Comparison of ENCODE assay signal across 33 mouse cellular contexts in the genomic region with DNA sequence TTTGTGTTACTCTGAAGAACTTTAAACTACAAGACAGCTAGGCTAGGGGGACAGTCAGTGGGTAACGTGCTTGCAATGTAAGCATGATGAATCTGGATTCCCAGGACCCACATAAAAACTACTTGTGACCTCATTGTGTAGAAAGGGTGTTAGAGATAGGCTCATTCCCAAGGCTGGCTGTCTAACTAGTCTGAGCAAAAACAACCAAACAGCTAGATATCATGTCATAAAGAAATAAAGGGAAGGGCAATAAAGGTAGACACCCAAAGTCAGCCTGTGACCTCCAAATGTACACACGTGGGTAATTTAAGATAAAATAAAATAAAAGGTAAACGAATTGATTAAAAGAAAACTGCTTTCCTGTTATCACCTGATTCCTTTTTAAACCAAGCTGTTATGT.
"Had no signal": no experiment of that assay in that cellular context is flagged by ENCODE, and none has a peak within 500 bp of the region (broad histone marks: within the 10 kb centered on the region; RNA-seq: fewer than 3 reads in every experiment).

No protein-coding gene starts in this region.

- H3K4me1 ChIP-seq: heart, embryonic 10.5 days; heart, embryonic 12.5 days; heart, embryonic 15.5 days; hindbrain, embryonic 10.5 days; hindbrain, embryonic 12.5 days; hindbrain, embryonic 13.5 days; hindbrain, embryonic 15.5 days had no signal

- H3K36me3 ChIP-seq: heart, embryonic 10.5 days; heart, embryonic 12.5 days; heart, embryonic 13.5 days; heart, embryonic 15.5 days; hindbrain, embryonic 10.5 days; hindbrain, embryonic 12.5 days; hindbrain, embryonic 13.5 days; hindbrain, embryonic 15.5 days; kidney, embryonic 15.5 days had no signal

- H3K4me3 ChIP-seq: heart, embryonic 10.5 days; heart, embryonic 12.5 days; heart, embryonic 13.5 days; heart, embryonic 15.5 days; hindbrain, embryonic 10.5 days; hindbrain, embryonic 12.5 days; hindbrain, embryonic 13.5 days; hindbrain, embryonic 15.5 days; kidney, embryonic 15.5 days; layer of hippocampus, adult 2 months; left cerebral cortex, adult 2 months had no signal

- H3K4me2 ChIP-seq: heart, embryonic 11.5 days; heart, embryonic 12.5 days; heart, embryonic 13.5 days; heart, embryonic 15.5 days; hindbrain, embryonic 12.5 days; hindbrain, embryonic 13.5 days; hindbrain, embryonic 14.5 days; hindbrain, embryonic 15.5 days; kidney, embryonic 15.5 days had no signal

- H3K9ac ChIP-seq: heart, embryonic 12.5 days; heart, embryonic 13.5 days; heart, embryonic 15.5 days; hindbrain, embryonic 12.5 days; hindbrain, embryonic 13.5 days; hindbrain, embryonic 14.5 days; hindbrain, embryonic 15.5 days; kidney, embryonic 15.5 days had no signal

- ATAC-seq: hindbrain, embryonic 16.5 days; hindbrain, postnatal 0 days; inflammation-experienced regulatory T-cells, adult 6 months had no signal

- H3K27ac ChIP-seq: heart, embryonic 10.5 days; heart, embryonic 13.5 days; heart, embryonic 15.5 days; hindbrain, embryonic 10.5 days; hindbrain, embryonic 12.5 days; hindbrain, embryonic 13.5 days; hindbrain, embryonic 14.5 days; hindbrain, embryonic 15.5 days; hindbrain, postnatal 0 days; kidney, embryonic 15.5 days; kidney, postnatal 0 days; layer of hippocampus, adult 2 months; left cerebral cortex, adult 2 months had no signal

- H3K27me3 ChIP-seq: heart, embryonic 12.5 days; heart, embryonic 13.5 days; heart, embryonic 15.5 days; hindbrain, embryonic 12.5 days; hindbrain, embryonic 13.5 days; hindbrain, embryonic 15.5 days; kidney, embryonic 15.5 days had no signal

- DNase-seq: heart, postnatal 10 days; heart, postnatal 14 days; heart, postnatal 36 days; heart, postnatal 4 days; kidney, adult 11 months; kidney, adult 18-20 months; kidney, adult 2 months; kidney, adult 8-10 months; kidney, adult 9 months; kidney, postnatal 10 days; kidney, postnatal 14 days; kidney, postnatal 25 days; kidney, postnatal 36 days; kidney, postnatal 4 days; layer of hippocampus, adult 9-11 months; layer of hippocampus, postnatal 36 days had no signal

- H3K9me3 ChIP-seq: heart, embryonic 10.5 days; heart, embryonic 12.5 days; heart, embryonic 13.5 days; heart, embryonic 15.5 days; hindbrain, embryonic 10.5 days; hindbrain, embryonic 12.5 days; hindbrain, embryonic 13.5 days; hindbrain, embryonic 15.5 days; kidney, embryonic 15.5 days had no signal
